Mouse (Mus musculus): Measurements from ENCODE around the gene Stat1. TPM values are rescaled to one million over a fixed set of nuclear protein-coding genes. Genes with fewer than 3 reads are reported as not detected.
A peak's percentile ranks its signal among the peaks of the same experiment; 100 is the strongest.

The Stat1 gene
- total RNA-seq, 1 experiment = 14.8 TPM

- Histone ChIP-seq H3K4me1 (ENCODE audit: control insufficient read depth in 2 of 2, insufficient read depth in 2 of 2, low read length in 2 of 2, poor library complexity in 1 of 2) (peaks cover 6 to 10% of the 10 kb centered on the region in 2 experiments; a peak in 3 of 4 replicates), H3K36me3 (ENCODE audit: control insufficient read depth, insufficient read depth, low read length, poor library complexity, severe bottlenecking) (no peaks in the 10 kb centered on the region), H3K9ac (ENCODE audit: insufficient read depth, low read depth, low read length, poor library complexity, severe bottlenecking) (0 out of 2 replicates have a peak overlapping the region, but pooled peaks have one; percentile 46), H3K4me3 (ENCODE audit: insufficient read depth in 1 of 2, low read depth in 1 of 2, low read length in 2 of 2, poor library complexity in 1 of 2, severe bottlenecking in 1 of 2) (no peak overlapping the region), H3K27ac (ENCODE audit: insufficient read depth, low read depth, low read length, poor library complexity, severe bottlenecking) (no peak overlapping the region), H3K9me3 (ENCODE audit: control insufficient read depth, insufficient read depth, low read depth, low read length) (no peaks in the 10 kb centered on the region)
- TF ChIP-seq CHD2 (IDR thresholded peaks at IDR 0.05; ENCODE audit: low read depth, low read length) = no peak
- TF ChIP-seq HCFC1 (IDR thresholded peaks at IDR 0.05; ENCODE audit: borderline replicate concordance, insufficient read depth, low read length) = no peak
- no peak for TF ChIP-seq ZNF384 (IDR thresholded peaks at IDR 0.05; ENCODE audit: low read depth, low read length)
- no peak for TF ChIP-seq ZC3H11A (IDR thresholded peaks at IDR 0.05; ENCODE audit: borderline replicate concordance, low read depth, low read length)
- no peak for TF ChIP-seq MAFK (IDR thresholded peaks at IDR 0.05; ENCODE audit: insufficient read depth, low read depth, low read length)
- in situ Hi-C loops (cut with MboI; ENCODE audit: low sequenced_read_pairs in 2 of 2, unreplicated experiment in 2 of 2) = no loop called here
- peak; percentile 47 for DNase-seq (ENCODE audit: low read depth, low spot score)
These were observed 30.7 kb downstream of the Stat1 start for GRCm38 (mm10) chr1:52149934-52150346.

DNA sequence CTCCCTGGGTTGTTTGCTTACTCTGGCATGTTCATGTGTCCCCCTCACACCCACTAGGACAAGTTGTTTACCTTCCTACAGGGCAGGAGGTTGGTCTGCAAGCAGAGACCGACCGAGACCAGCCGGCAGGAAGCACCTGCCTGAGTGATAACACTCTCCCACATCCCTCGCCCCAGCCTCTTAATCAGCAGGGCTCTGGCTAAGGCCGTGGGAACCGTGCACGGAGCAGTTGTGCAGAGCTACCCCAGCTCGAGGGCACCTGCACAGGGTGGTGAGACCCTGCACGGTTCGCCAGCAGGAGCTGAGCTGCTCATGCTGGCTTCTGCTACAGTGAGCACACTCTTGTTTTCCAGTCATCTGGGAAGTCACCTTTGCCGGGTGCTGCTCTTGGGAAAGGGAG, 31.4 kb downstream of the Stat1 start:
- H3K4me1 ChIP-seq (ENCODE audit: control insufficient read depth in 2 of 2, insufficient read depth in 2 of 2, low read length in 2 of 2, poor library complexity in 1 of 2) = peaks cover 6 to 10% of the 10 kb centered on the region in 2 experiments; a peak in 3 of 4 replicates
- H3K9ac ChIP-seq (ENCODE audit: insufficient read depth, low read depth, low read length, poor library complexity, severe bottlenecking) = no peak overlapping the region
- no peak for TF ChIP-seq HCFC1 (IDR thresholded peaks at IDR 0.05; ENCODE audit: borderline replicate concordance, insufficient read depth, low read length)
- TF ChIP-seq MAFK (IDR thresholded peaks at IDR 0.05; ENCODE audit: insufficient read depth, low read depth, low read length) = no peak
- no peaks in the 10 kb centered on the region for H3K9me3 ChIP-seq (ENCODE audit: control insufficient read depth, insufficient read depth, low read depth, low read length)
- H3K4me3 ChIP-seq (ENCODE audit: insufficient read depth in 1 of 2, low read depth in 1 of 2, low read length in 2 of 2, poor library complexity in 1 of 2, severe bottlenecking in 1 of 2) = no peak overlapping the region
- H3K27ac ChIP-seq (ENCODE audit: insufficient read depth, low read depth, low read length, poor library complexity, severe bottlenecking) = no peak overlapping the region
- no peaks in the 10 kb centered on the region; the same call in 1 of the 2 replicates for H3K36me3 ChIP-seq (ENCODE audit: control insufficient read depth, insufficient read depth, low read length, poor library complexity, severe bottlenecking)
- DNase-seq (ENCODE audit: low read depth, low spot score) = no peak
- in situ Hi-C loops (cut with MboI; ENCODE audit: low sequenced_read_pairs in 2 of 2, unreplicated experiment in 2 of 2) = no loop called here

DNA sequence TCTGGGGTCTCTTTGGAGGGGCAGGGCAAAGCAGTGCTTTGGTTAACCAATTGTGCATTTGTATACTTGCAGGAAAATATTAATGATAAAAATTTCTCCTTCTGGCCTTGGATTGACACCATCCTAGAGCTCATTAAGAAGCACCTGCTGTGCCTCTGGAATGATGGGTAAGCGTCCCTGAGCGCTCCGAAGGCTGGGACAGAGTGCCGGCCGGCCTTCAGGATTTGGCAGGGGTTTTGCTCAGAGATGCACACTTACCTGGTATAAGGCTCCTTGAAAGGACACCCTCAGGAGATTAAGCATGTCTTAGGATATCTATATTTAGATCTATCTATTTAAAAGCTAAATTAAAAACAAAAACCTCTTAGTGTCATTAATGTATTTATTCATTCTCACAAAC, 31.9 kb downstream of the Stat1 start:
- H3K9me3 ChIP-seq (ENCODE audit: control insufficient read depth, insufficient read depth, low read depth, low read length) = no peaks in the 10 kb centered on the region
- H3K4me1 ChIP-seq (ENCODE audit: control insufficient read depth in 2 of 2, insufficient read depth in 2 of 2, low read length in 2 of 2, poor library complexity in 1 of 2) = peaks cover 6 to 10% of the 10 kb centered on the region in 2 experiments; a peak in 3 of 4 replicates
- no peak overlapping the region for H3K4me3 ChIP-seq (ENCODE audit: insufficient read depth in 1 of 2, low read depth in 1 of 2, low read length in 2 of 2, poor library complexity in 1 of 2, severe bottlenecking in 1 of 2)
- DNase-seq (ENCODE audit: low read depth, low spot score) = no peak
- no peaks in the 10 kb centered on the region; the same call in 1 of the 2 replicates for H3K36me3 ChIP-seq (ENCODE audit: control insufficient read depth, insufficient read depth, low read length, poor library complexity, severe bottlenecking)
- TF ChIP-seq CHD2 (IDR thresholded peaks at IDR 0.05; ENCODE audit: low read depth, low read length) (no peak), ZNF384 (IDR thresholded peaks at IDR 0.05; ENCODE audit: low read depth, low read length) (no peak), ZC3H11A (IDR thresholded peaks at IDR 0.05; ENCODE audit: borderline replicate concordance, low read depth, low read length) (no peak), HCFC1 (IDR thresholded peaks at IDR 0.05; ENCODE audit: borderline replicate concordance, insufficient read depth, low read length) (no peak), MAFK (IDR thresholded peaks at IDR 0.05; ENCODE audit: insufficient read depth, low read depth, low read length) (no peak)
- H3K27ac ChIP-seq (ENCODE audit: insufficient read depth, low read depth, low read length, poor library complexity, severe bottlenecking) = no peak overlapping the region
- no peak overlapping the region for H3K9ac ChIP-seq (ENCODE audit: insufficient read depth, low read depth, low read length, poor library complexity, severe bottlenecking)
- in situ Hi-C loops (cut with MboI; ENCODE audit: low sequenced_read_pairs in 2 of 2, unreplicated experiment in 2 of 2) = no loop called here

DNA sequence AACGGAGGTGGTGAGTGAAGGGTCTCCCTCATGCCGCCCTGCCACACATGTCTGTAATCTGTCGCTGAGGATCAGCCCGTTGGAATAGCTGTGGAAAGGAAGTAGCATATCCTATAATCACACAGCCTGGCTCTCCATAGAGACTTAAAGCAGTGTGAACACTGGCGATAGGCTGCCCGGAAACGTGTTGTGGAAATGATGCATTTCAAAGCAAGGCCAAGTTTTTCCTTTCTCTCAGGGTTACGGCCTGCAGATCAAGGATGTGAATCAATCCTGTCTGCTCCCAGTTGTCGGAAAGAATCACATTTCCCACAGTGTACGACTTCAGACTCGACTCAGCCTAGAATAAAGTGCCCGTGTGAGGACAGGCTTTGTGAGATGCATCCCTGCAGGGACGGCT, 33.1 kb downstream of the Stat1 start:
- Histone ChIP-seq H3K4me1 (ENCODE audit: control insufficient read depth in 2 of 2, insufficient read depth in 2 of 2, low read length in 2 of 2, poor library complexity in 1 of 2) (peaks cover 6 to 10% of the 10 kb centered on the region in 2 experiments; a peak in 3 of 4 replicates), H3K27ac (ENCODE audit: insufficient read depth, low read depth, low read length, poor library complexity, severe bottlenecking) (no peak overlapping the region), H3K36me3 (ENCODE audit: control insufficient read depth, insufficient read depth, low read length, poor library complexity, severe bottlenecking) (no peaks in the 10 kb centered on the region; the same call in 1 of the 2 replicates), H3K9me3 (ENCODE audit: control insufficient read depth, insufficient read depth, low read depth, low read length) (no peaks in the 10 kb centered on the region), H3K4me3 (ENCODE audit: insufficient read depth in 1 of 2, low read depth in 1 of 2, low read length in 2 of 2, poor library complexity in 1 of 2, severe bottlenecking in 1 of 2) (no peak overlapping the region), H3K9ac (ENCODE audit: insufficient read depth, low read depth, low read length, poor library complexity, severe bottlenecking) (no peak overlapping the region)
- no peak for DNase-seq (ENCODE audit: low read depth, low spot score)
- in situ Hi-C loops (cut with MboI; ENCODE audit: low sequenced_read_pairs in 2 of 2, unreplicated experiment in 2 of 2) = no loop called here
- TF ChIP-seq MAFK (IDR thresholded peaks at IDR 0.05; ENCODE audit: insufficient read depth, low read depth, low read length) = no peak
- no peak for TF ChIP-seq ZC3H11A (IDR thresholded peaks at IDR 0.05; ENCODE audit: borderline replicate concordance, low read depth, low read length)
- TF ChIP-seq CHD2 (IDR thresholded peaks at IDR 0.05; ENCODE audit: low read depth, low read length) = no peak

GRCm38 (mm10) chr1:52152936-52153335, 33.7 kb downstream of the Stat1 start:
- H3K4me3 ChIP-seq (ENCODE audit: insufficient read depth in 1 of 2, low read depth in 1 of 2, low read length in 2 of 2, poor library complexity in 1 of 2, severe bottlenecking in 1 of 2) = no peak overlapping the region
- H3K9me3 ChIP-seq (ENCODE audit: control insufficient read depth, insufficient read depth, low read depth, low read length) = no peaks in the 10 kb centered on the region
- H3K36me3 ChIP-seq (ENCODE audit: control insufficient read depth, insufficient read depth, low read length, poor library complexity, severe bottlenecking) = no peaks in the 10 kb centered on the region; the same call in 1 of the 2 replicates
- in situ Hi-C loops (cut with MboI; ENCODE audit: low sequenced_read_pairs in 2 of 2, unreplicated experiment in 2 of 2) = no loop called here
- H3K4me1 ChIP-seq (ENCODE audit: control insufficient read depth in 2 of 2, insufficient read depth in 2 of 2, low read length in 2 of 2, poor library complexity in 1 of 2) = peaks cover 6 to 10% of the 10 kb centered on the region in 2 experiments; a peak in 3 of 4 replicates
- H3K27ac ChIP-seq (ENCODE audit: insufficient read depth, low read depth, low read length, poor library complexity, severe bottlenecking) = no peak overlapping the region
- no peak for DNase-seq (ENCODE audit: low read depth, low spot score)
- no peak overlapping the region for H3K9ac ChIP-seq (ENCODE audit: insufficient read depth, low read depth, low read length, poor library complexity, severe bottlenecking)
- TF ChIP-seq ZNF384 (IDR thresholded peaks at IDR 0.05; ENCODE audit: low read depth, low read length) (no peak), CHD2 (IDR thresholded peaks at IDR 0.05; ENCODE audit: low read depth, low read length) (no peak), HCFC1 (IDR thresholded peaks at IDR 0.05; ENCODE audit: borderline replicate concordance, insufficient read depth, low read length) (no peak), ZC3H11A (IDR thresholded peaks at IDR 0.05; ENCODE audit: borderline replicate concordance, low read depth, low read length) (no peak), MAFK (IDR thresholded peaks at IDR 0.05; ENCODE audit: insufficient read depth, low read depth, low read length) (no peak)

Measured in ES-E14 (cell line).